Mouse (Mus musculus): ENCODE measurements around the gene Igdcc3. TPM values are rescaled to one million over a fixed set of nuclear protein-coding genes. Genes with fewer than 3 reads are reported as not detected.

The Igdcc3 gene
- polyA plus RNA-seq, 1 experiment from 2014 or later: not detected

GRCm38 (mm10) chr9:65111698-65112097 lies 29.3 kb upstream of the Igdcc3 start:
- POLR2A ChIA-PET: no interaction called here

DNA sequence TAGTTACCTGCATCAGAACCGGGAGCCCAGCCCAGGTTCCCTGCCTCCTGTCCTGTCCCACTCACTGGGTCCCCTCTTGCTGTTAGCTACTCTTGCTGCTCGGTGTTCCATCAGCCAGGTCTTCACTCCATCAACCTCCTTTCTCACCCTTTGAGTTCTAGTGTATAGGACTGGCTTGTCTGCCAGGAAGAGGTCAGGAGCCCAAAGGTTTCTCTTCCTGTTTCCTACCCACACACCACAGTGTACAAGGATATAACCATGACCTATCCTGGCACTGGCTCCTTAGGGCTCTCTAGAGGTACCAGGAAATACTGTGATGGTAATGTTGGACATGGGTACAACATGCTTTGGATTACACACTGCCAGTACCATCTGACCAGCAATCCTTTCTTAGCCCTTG lies 27.3 kb upstream of the Igdcc3 start:
- in situ Hi-C loops (cut with MboI; ENCODE audit: low pct_unique_long_range_greater_than_20kb): no loop called here
- H3K27me3 ChIP-seq: peaks cover 7% of the 10 kb centered on the region
- ChIA-PET CTCF (no interaction called here), POLR2A (no interaction called here)
- no peak for TF ChIP-seq CTCF (IDR thresholded peaks at IDR 0.05)
- no peak for ATAC-seq
- no peak for DNase-seq (ENCODE audit: low read depth, low spot score)

More at GRCm38 (mm10) chr9:65111698-65112097, 29.3 kb upstream of the Igdcc3 start:
- in situ Hi-C loops (cut with MboI; ENCODE audit: low pct_unique_long_range_greater_than_20kb): no loop called here
- CTCF ChIA-PET: no interaction called here
- no peak for ATAC-seq
- peaks cover 13% of the 10 kb centered on the region for H3K27me3 ChIP-seq
- no peak for TF ChIP-seq CTCF (IDR thresholded peaks at IDR 0.05)
- no peak for DNase-seq (ENCODE audit: low read depth, low spot score)

GRCm38 (mm10) chr9:65115891-65116290 lies 25.1 kb upstream of the Igdcc3 start:
- no peak for DNase-seq (ENCODE audit: low read depth, low spot score)
- H3K27me3 ChIP-seq: peaks cover 7% of the 10 kb centered on the region
- TF ChIP-seq CTCF (IDR thresholded peaks at IDR 0.05): no peak
- ChIA-PET CTCF (interaction anchor here (0.8 to 1.5 kb wide), 3 partner anchors 31 to 38 kb away, joined by 3 to 4 read pairs (median 3); no protein-coding TSS in a partner anchor), POLR2A (no interaction called here)
- in situ Hi-C loops (cut with MboI; ENCODE audit: low pct_unique_long_range_greater_than_20kb): loop anchor here (5.0 kb wide), 1 partner anchor 44 kb away; no protein-coding TSS in a partner anchor
- ATAC-seq: no peak

DNA sequence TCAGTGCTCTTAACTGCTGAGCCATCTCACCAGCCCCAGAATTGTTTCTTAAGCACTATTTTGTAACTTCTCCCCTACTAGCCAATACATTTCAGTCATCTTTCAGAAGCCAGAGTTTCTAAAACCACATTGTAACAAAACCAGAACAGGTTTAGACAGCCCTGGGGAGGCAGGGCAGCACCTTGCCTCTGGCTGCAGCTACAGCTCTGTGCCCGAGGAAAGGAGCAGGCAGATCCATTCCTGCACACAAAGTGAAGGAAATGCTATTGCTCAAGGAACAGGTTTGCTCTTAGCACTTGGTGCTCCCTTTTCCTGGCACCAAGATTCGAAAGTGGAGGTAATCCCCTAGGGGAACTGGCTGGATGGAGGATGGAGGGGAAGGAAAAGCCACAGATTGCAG lies 23.5 kb upstream of the Igdcc3 start:
- TF ChIP-seq CTCF (IDR thresholded peaks at IDR 0.05): no peak
- ATAC-seq (no peak), DNase-seq (ENCODE audit: low read depth, low spot score) (no peak)
- POLR2A ChIA-PET: no interaction called here
- peaks cover 10% of the 10 kb centered on the region for H3K27me3 ChIP-seq
- in situ Hi-C loops (cut with MboI; ENCODE audit: low pct_unique_long_range_greater_than_20kb): loop anchor here (5.0 kb wide), 1 partner anchor 45 kb away; no protein-coding TSS in a partner anchor
- CTCF ChIA-PET: no interaction called here

- in situ Hi-C loops (cut with MboI; ENCODE audit: low pct_unique_long_range_greater_than_20kb): no loop called here
- H3K27me3 ChIP-seq: peaks cover 15% of the 10 kb centered on the region
- CTCF ChIA-PET: interaction anchor here (0.6 to 3.9 kb wide), 11 partner anchors 8 to 61 kb away, joined by 3 to 21 read pairs (median 4); no protein-coding TSS in a partner anchor
- POLR2A ChIA-PET: interaction anchor here (1.1 kb wide), 1 partner anchor 39 kb away, joined by 3 read pairs; no protein-coding TSS in a partner anchor
- peak; percentile 87 for TF ChIP-seq CTCF (IDR thresholded peaks at IDR 0.05)
- DNase-seq (ENCODE audit: low read depth, low spot score) (no peak), ATAC-seq (no peak)
Measured at GRCm38 (mm10) chr9:65120935-65121334, 20.1 kb upstream of the Igdcc3 start.

GRCm38 (mm10) chr9:65122545-65122944 lies 18.4 kb upstream of the Igdcc3 start:
- ChIA-PET POLR2A (no interaction called here), CTCF (interaction anchor here (1.1 to 1.3 kb wide), 2 partner anchors 12 to 42 kb away, joined by 3 read pairs; no protein-coding TSS in a partner anchor)
- in situ Hi-C loops (cut with MboI; ENCODE audit: low pct_unique_long_range_greater_than_20kb): no loop called here
- no peak for ATAC-seq
- peaks cover 20% of the 10 kb centered on the region for H3K27me3 ChIP-seq
- no peak for TF ChIP-seq CTCF (IDR thresholded peaks at IDR 0.05)
- no peak for DNase-seq (ENCODE audit: low read depth, low spot score)

DNA sequence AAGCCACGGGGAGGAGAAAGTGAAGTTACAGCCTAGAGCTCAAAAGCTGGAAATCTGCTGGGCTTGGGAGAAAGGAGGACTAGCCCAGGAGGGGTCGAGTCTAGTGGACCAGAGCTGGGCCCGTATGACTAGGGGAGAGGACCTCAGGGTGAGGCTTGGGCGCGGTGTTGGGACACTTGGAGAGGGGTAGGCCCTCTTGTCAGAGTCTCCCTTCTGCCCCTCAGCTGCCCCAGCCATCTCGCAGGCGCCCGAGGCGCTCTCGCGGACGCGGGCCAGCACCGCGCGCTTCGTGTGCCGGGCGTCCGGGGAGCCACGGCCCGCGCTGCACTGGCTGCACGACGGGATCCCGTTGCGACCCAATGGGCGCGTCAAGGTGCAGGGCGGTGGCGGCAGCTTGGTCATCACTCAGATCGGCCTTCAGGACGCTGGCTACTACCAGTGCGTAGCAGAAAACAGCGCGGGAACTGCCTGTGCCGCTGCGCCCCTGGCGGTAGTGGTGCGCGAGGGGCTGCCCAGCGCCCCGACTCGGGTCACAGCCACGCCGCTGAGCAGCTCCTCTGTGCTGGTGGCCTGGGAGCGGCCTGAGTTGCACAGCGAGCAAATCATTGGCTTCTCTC lies 17.3 kb upstream of the Igdcc3 start:
- peaks cover 22% of the 10 kb centered on the region for H3K27me3 ChIP-seq
- peak; percentile 70 for TF ChIP-seq CTCF (IDR thresholded peaks at IDR 0.05)
- POLR2A ChIA-PET: no interaction called here
- in situ Hi-C loops (cut with MboI; ENCODE audit: low pct_unique_long_range_greater_than_20kb): no loop called here
- CTCF ChIA-PET: interaction anchor here (1.1 to 1.3 kb wide), 2 partner anchors 11 to 41 kb away, joined by 3 read pairs; no protein-coding TSS in a partner anchor
- ATAC-seq (no peak), DNase-seq (ENCODE audit: low read depth, low spot score) (no peak)

GRCm38 (mm10) chr9:65128123-65128815 lies 12.7 kb upstream of the Igdcc3 start:
- TF ChIP-seq CTCF (IDR thresholded peaks at IDR 0.05): peak; percentile 66
- in situ Hi-C loops (cut with MboI; ENCODE audit: low pct_unique_long_range_greater_than_20kb): loop anchor here (5.0 kb wide), 1 partner anchor 34 kb away; no protein-coding TSS in a partner anchor
- DNase-seq (ENCODE audit: low read depth, low spot score) (no peak), ATAC-seq (no peak)
- peaks cover 31% of the 10 kb centered on the region for H3K27me3 ChIP-seq
- CTCF ChIA-PET: interaction anchor here (1.1 to 1.6 kb wide), 2 partner anchors 41 to 48 kb away, joined by 3 read pairs; no protein-coding TSS in a partner anchor
- POLR2A ChIA-PET: interaction anchor here (0.5 kb wide), 1 partner anchor 1882 kb away, joined by 5 read pairs; no protein-coding TSS in a partner anchor

GRCm38 (mm10) chr9:65131717-65132116 lies 9.3 kb upstream of the Igdcc3 start:
- no peak for TF ChIP-seq CTCF (IDR thresholded peaks at IDR 0.05)
- CTCF ChIA-PET: no interaction called here
- in situ Hi-C loops (cut with MboI; ENCODE audit: low pct_unique_long_range_greater_than_20kb): loop anchor here (5.0 kb wide), 1 partner anchor 61 kb away; no protein-coding TSS in a partner anchor
- POLR2A ChIA-PET: no interaction called here
- H3K27me3 ChIP-seq: peaks cover 38% of the 10 kb centered on the region
- ATAC-seq: no peak
- no peak for DNase-seq (ENCODE audit: low read depth, low spot score)

GRCm38 (mm10) chr9:65133739-65134138 lies 7.2 kb upstream of the Igdcc3 start:
- peaks cover 47% of the 10 kb centered on the region for H3K27me3 ChIP-seq
- DNase-seq (ENCODE audit: low read depth, low spot score): no peak
- in situ Hi-C loops (cut with MboI; ENCODE audit: low pct_unique_long_range_greater_than_20kb): loop anchor here (5.0 kb wide), 1 partner anchor 59 kb away; no protein-coding TSS in a partner anchor
- CTCF ChIA-PET: interaction anchor here (0.8 to 2.3 kb wide), 4 partner anchors 11 to 54 kb away, joined by 3 to 11 read pairs (median 6); no protein-coding TSS in a partner anchor
- TF ChIP-seq CTCF (IDR thresholded peaks at IDR 0.05): no peak
- ATAC-seq: no peak
- POLR2A ChIA-PET: interaction anchor here (0.8 kb wide), 1 partner anchor 57 kb away, joined by 3 read pairs; no protein-coding TSS in a partner anchor
